Mouse (Mus musculus) midbrain, postnatal 0 days (tissue): ENCODE data around the gene Ric8b. TPM values are rescaled to one million over a fixed set of nuclear protein-coding genes. Genes with fewer than 3 reads are reported as not detected.

ENCODE experiments used
- ATAC-seq: fragments of 200-750 bp; cut with Nextera tagmentation; 2 replicates; pipeline ENCODE4 v1.8.0; 2017; ENCODE audit warnings: moderate number of reproducible peaks, mild to moderate bottlenecking, moderate TSS enrichment, moderate library complexity; ENCODE audit not compliant: low FRiP score
- DNase-seq: peaks from one replicate; pipeline ENCODE4 v3.0.0-alpha.2; 2015; ENCODE audit warnings: low spot score
- H3K27ac ChIP-seq: fragments of 300-500 bp; sonication (generic); 2 replicates; pipeline ENCODE4 v1.5.1; 2014; ENCODE audit warnings: low read depth, mild to moderate bottlenecking, low read length, mixed read lengths
- H3K27me3 ChIP-seq: fragments of 300-500 bp; sonication (generic); 2 replicates; pipeline ENCODE4 v1.6.1; 2014; ENCODE audit warnings: low read length, control low read depth, mixed read lengths; ENCODE audit not compliant: insufficient read depth
- H3K36me3 ChIP-seq: fragments of 300-500 bp; sonication (generic); 2 replicates; pipeline ENCODE4 v1.6.1; 2014; ENCODE audit warnings: low read length, control low read depth, mixed read lengths; ENCODE audit not compliant: insufficient read depth
- H3K4me1 ChIP-seq: fragments of 300-500 bp; sonication (generic); 2 replicates; pipeline ENCODE4 v1.6.1; 2014; ENCODE audit warnings: mild to moderate bottlenecking, control low read depth, antibody characterized with exemption, low read length, mixed read lengths; ENCODE audit not compliant: insufficient read depth
- H3K4me2 ChIP-seq: fragments of 300-500 bp; sonication (generic); 2 replicates; pipeline ENCODE4 v1.6.1; 2014; ENCODE audit warnings: low read depth, mild to moderate bottlenecking, low read length, mixed read lengths; ENCODE audit not compliant: poor library complexity, severe bottlenecking
- H3K4me3 ChIP-seq: fragments of 300-500 bp; sonication (generic); 2 replicates; pipeline ENCODE4 v1.5.1; 2014; ENCODE audit warnings: low read depth, mild to moderate bottlenecking, low read length, moderate library complexity
- H3K9ac ChIP-seq: fragments of 300-500 bp; sonication (generic); replicated peaks from 2 replicates; pipeline ENCODE4 v1.6.1; 2014; ENCODE audit warnings: mild to moderate bottlenecking, low read length, moderate library complexity, mixed read lengths; ENCODE audit not compliant: poor library complexity, severe bottlenecking
- H3K9me3 ChIP-seq: fragments of 300-500 bp; sonication (generic); 2 replicates; pipeline ENCODE4 v1.6.1; 2016; ENCODE audit warnings: low read length, control low read depth
- CTCF ChIP-seq: IDR thresholded peaks from 2 replicates; pipeline ENCODE4 v1.5.1; 2016; ENCODE audit warnings: antibody characterized with exemption, mild to moderate bottlenecking
- WGBS: fragments of 180-500 bp; shearing (Covaris S2); extraction: QIAGEN DNeasy Blood & Tissue Kit; methylation state at CpG from one replicate; pipeline ENCODE4 v1.1.7; 2014; 5-methylcytosine and 5-hydroxymethylcytosine counted together
- polyA plus RNA-seq: library from polyadenylated mRNA; unstranded; fragments of >200 nt; fragmentation: Nextera tagmentation; extraction: Ambion mirVana; gene quantifications from 2 replicates; pipeline ENCODE4 v1.2.1, GENCODE M21; 2015
- total RNA-seq: library from RNA; depleted of rRNA; stranded (reverse); fragments of >200 nt; gene quantifications from 2 replicates; pipeline ENCODE4 v1.2.3, GENCODE M21; 2014; rRNA removed

The Ric8b gene
- total and polyA plus RNA-seq, 2 experiments from 2014 or later, result 34.8 to 48.4 TPM

DNA sequence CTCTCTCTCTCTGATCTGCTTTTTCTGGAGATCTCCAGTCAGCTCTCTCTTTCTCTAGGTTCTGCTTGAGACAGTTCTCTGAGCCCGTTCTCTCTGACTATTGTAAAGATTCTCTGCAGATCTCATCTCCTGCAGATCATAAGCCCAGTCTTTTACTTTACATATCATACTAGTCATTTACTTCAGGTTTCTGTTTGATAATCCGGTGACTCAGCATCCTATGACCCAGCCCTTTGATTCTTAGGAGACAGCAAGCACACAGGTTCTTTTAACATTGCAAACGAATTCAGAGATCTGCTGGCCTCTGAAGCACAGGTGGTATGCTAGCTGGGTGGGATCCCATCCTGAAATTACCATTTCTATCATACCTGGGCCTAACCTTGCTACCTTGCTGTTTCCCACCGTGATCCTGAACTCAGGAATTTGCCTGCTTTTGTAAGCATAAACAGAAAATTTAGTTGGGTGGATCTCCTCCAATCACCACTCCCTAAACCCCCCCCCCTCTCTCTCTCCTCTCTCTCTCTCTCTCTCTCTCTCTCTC lies 133.3 kb downstream of the Ric8b start:
- Histone ChIP-seq H3K27me3 (no peaks in the 10 kb centered on the region), H3K4me2 (no peak overlapping the region), H3K36me3 (no peaks in the 10 kb centered on the region), H3K4me1 (no peaks in the 10 kb centered on the region), H3K9ac (no peak overlapping the region), H3K9me3 (no peaks in the 10 kb centered on the region), H3K27ac (no peak overlapping the region), H3K4me3 (no peak overlapping the region)
- WGBS, result 61% methylated on average over 4 of the region's 4 CpGs
- DNase-seq, result no peak
- no peak for TF ChIP-seq CTCF
- ATAC-seq, result no peak

DNA sequence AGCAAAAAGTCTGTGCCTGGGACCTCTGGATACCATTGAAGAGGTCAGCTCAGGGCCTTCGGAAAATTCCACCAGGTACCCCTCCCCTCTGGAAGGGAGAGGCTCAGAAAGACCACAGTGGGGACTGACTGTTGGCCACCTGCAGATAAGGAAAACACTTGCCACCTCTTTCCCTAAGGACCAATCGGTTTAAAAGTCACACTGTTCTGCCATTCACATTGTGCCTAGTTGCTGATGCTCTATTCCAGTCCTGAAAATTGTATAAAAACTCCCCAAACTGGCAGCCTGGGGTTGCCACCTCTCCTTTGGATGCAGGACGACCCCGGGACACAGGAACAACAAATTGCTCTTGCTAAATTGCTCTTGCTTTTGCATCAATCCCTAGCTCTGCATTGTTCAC lies 135.0 kb downstream of the Ric8b start:
- no peak overlapping the region for H3K4me3 ChIP-seq
- no peak for TF ChIP-seq CTCF
- H3K9me3 ChIP-seq, result no peaks in the 10 kb centered on the region
- DNase-seq, result no peak
- no peaks in the 10 kb centered on the region for H3K4me1 ChIP-seq
- H3K27me3 ChIP-seq, result no peaks in the 10 kb centered on the region
- no peak overlapping the region for H3K9ac ChIP-seq
- 49% methylated on average over 4 of the region's 4 CpGs for WGBS
- no peaks in the 10 kb centered on the region for H3K36me3 ChIP-seq
- ATAC-seq, result no peak
- no peak overlapping the region for H3K27ac ChIP-seq
- H3K4me2 ChIP-seq, result no peak overlapping the region

DNA sequence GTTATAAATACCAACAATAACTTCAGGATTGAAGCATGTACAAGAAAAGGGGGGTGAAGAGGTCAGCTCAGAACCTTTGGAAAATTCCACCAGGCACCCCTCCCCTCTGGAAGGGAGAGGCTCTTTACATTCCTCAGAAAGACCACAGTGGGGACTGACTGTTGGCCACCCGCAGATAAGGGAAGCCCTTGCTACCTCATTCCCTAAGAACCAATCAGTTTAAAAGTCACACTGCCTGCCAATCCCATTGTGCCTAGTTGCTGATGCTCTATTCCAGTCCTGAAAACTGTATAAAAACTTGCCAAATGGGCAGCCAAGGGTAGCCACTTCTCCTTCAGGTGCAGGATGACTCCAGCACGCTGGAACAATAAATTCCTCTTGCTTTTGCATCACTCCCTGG lies 137.5 kb downstream of the Ric8b start:
- TF ChIP-seq CTCF, result no peak
- Histone ChIP-seq H3K4me3 (no peak overlapping the region), H3K9me3 (no peaks in the 10 kb centered on the region), H3K36me3 (no peaks in the 10 kb centered on the region), H3K4me2 (no peak overlapping the region), H3K27ac (no peak overlapping the region), H3K9ac (no peak overlapping the region), H3K27me3 (no peaks in the 10 kb centered on the region), H3K4me1 (no peaks in the 10 kb centered on the region)
- ATAC-seq (no peak), DNase-seq (no peak)
- 89% methylated on average over 2 of the region's 2 CpGs for whole genome bisulfite sequencing

Other genes starting within 250 kb of the Ric8b start
- gene Rfx4, start 161.6 kb upstream of the Ric8b start, total RNA-seq, result 12.6 and 15.0 TPM in 2 replicates
- gene Rfx4, start 161.6 kb upstream of the Ric8b start, polyA plus RNA-seq, result 10.2 and 11.6 TPM in 2 replicates
- 1.7 and 2.0 TPM in 2 replicates for gene Fhl4, start 184.9 kb downstream of the Ric8b start, total RNA-seq
- gene Fhl4, start 184.9 kb downstream of the Ric8b start, polyA plus RNA-seq, result 2.1 TPM in 2 replicates
- 29.6 and 33.5 TPM in 2 replicates for gene Tmem263, start 185.0 kb downstream of the Ric8b start, total RNA-seq
- gene Tmem263, start 185.0 kb downstream of the Ric8b start, polyA plus RNA-seq, result 44.2 and 46.5 TPM in 2 replicates
- gene Mterf2, start 210.4 kb downstream of the Ric8b start, total RNA-seq, result 32.7 and 39.5 TPM in 2 replicates
- 19.8 and 21.3 TPM in 2 replicates for gene Mterf2, start 210.4 kb downstream of the Ric8b start, polyA plus RNA-seq